Mouse (Mus musculus) ES-E14 (cell line): ENCODE measurements around the gene Nop53.

ENCODE experiments used
- CHD2 ChIP-seq: IDR thresholded peaks from 2 replicates; pipeline ENCODE4 v1.6.1; 2014; ENCODE audit warnings: mild to moderate bottlenecking, low read depth, low read length, inconsistent platforms
- HCFC1 ChIP-seq: IDR thresholded peaks from 2 replicates; pipeline ENCODE4 v1.6.1; 2012; ENCODE audit warnings: low read length, inconsistent platforms, borderline replicate concordance; ENCODE audit not compliant: insufficient read depth
- MAFK ChIP-seq: IDR thresholded peaks from 2 replicates; pipeline ENCODE4 v1.6.1; 2014; ENCODE audit warnings: mild to moderate bottlenecking, low read depth, low read length, inconsistent platforms; ENCODE audit not compliant: insufficient read depth
- ZC3H11A ChIP-seq: IDR thresholded peaks from 2 replicates; pipeline ENCODE4 v1.6.1; 2012; ENCODE audit warnings: low read depth, mild to moderate bottlenecking, inconsistent platforms, low read length, borderline replicate concordance
- ZNF384 ChIP-seq: IDR thresholded peaks from 2 replicates; pipeline ENCODE4 v1.6.1; 2012; ENCODE audit warnings: low read depth, low read length, inconsistent platforms

- TF ChIP-seq HCFC1: no peak
- TF ChIP-seq ZNF384: no peak
- no peak for TF ChIP-seq CHD2
- TF ChIP-seq ZC3H11A: no peak
- no peak for TF ChIP-seq MAFK
These were observed 1.9 kb upstream of the Nop53 start for GRCm38 (mm10) chr7:15947653-15948260.
